Mouse (Mus musculus): Measurements from ENCODE around the gene Smim10l1.

DNA sequence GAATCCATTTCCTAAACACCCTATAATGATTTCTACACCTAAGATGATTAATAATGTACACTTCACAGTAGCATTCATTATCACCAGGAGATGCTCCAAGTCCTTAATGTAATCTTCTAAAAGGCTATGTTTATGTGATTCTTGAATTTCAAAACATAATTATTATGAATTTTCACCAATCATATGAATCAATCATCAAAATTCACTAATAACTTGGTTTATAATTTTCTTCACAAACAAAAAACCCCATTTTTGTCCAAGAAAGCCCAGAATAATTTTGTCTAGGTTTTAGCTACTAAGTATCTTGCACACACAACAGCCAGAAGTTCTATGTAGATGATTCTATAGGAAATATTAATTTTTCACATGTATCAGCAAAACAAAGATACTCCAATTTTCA is 49.0 kb upstream of the Smim10l1 start, which contains the start of gene Tas2r140:
- TF ChIP-seq CTCF (IDR thresholded peaks at IDR 0.05; ENCODE audit: extremely low read depth, insufficient read length, insufficient replicate concordance, low read depth, low read length) (no peak), POLR2A (IDR thresholded peaks at IDR 0.05; ENCODE audit: low read depth, low read length) (no peak)
